Mouse (Mus musculus) G1E (cell line): ENCODE results near the gene Faap20.

Experiments
- CTCF ChIP-seq: IDR thresholded peaks from 2 replicates; pipeline ENCODE4 v1.5.1; 2012; ENCODE audit warnings: low read depth, low read length, inconsistent platforms, mixed read lengths
- GATA1 ChIP-seq: IDR thresholded peaks from 2 replicates; pipeline ENCODE4 v1.6.1; 2012; ENCODE audit warnings: borderline replicate concordance, low read length, inconsistent platforms, mixed read lengths
- POLR2AphosphoS5 ChIP-seq: IDR thresholded peaks from 2 replicates; pipeline ENCODE4 v1.6.1; 2012; ENCODE audit warnings: low read depth, low read length, inconsistent platforms; ENCODE audit not compliant: insufficient replicate concordance
- TAL1 ChIP-seq: conservative IDR thresholded peaks from 2 replicates; pipeline ENCODE4 v1.6.1; 2012; ENCODE audit warnings: low read depth, low read length, inconsistent platforms, mixed read lengths

GRCm38 (mm10) chr4:155215203-155215602, 34.4 kb upstream of the Faap20 start:
- no peak for TF ChIP-seq CTCF
- no peak for TF ChIP-seq TAL1
- no peak for TF ChIP-seq POLR2AphosphoS5
- no peak for TF ChIP-seq GATA1
